Mouse (Mus musculus): ENCODE measurements around the gene Zfp113.
"Not testable (repeated sequence)": the region's sequence is repeated elsewhere in the genome, so short reads cannot be mapped to it uniquely, and the experiment has no call there.

Zfp113 gene

DNA sequence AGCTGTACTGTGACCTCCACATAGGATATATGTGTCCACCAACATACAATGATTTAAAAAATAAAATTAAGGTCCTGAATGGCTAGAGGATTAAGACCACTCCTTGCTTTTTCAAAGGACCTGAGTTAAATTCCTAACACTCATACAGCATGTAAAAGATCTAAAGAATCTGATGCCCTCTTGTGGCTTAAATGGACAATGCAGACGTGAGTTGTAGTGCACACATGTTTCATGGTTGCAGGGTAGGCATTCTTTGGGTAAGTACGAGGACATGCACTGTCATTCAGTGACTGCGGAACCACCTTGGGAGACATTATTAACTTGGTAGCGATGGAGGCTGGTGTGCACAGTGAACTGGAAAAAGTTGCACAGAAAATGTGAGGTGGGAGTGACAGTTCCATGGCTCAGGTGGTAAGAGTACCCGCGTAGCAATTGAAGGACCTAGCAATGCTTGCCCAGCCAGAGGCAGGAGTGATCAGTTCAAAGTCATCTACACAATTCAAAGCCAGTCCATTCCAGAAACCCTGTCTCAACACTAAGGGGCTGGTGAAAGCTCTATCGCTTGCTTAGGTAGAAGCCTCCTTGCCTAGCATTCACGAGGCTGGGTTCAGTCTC is 17.5 kb downstream of the Zfp113 start:
- peak; percentile 28 to 32 for DNase-seq (ENCODE audit: low spot score in 2 of 2)

DNA sequence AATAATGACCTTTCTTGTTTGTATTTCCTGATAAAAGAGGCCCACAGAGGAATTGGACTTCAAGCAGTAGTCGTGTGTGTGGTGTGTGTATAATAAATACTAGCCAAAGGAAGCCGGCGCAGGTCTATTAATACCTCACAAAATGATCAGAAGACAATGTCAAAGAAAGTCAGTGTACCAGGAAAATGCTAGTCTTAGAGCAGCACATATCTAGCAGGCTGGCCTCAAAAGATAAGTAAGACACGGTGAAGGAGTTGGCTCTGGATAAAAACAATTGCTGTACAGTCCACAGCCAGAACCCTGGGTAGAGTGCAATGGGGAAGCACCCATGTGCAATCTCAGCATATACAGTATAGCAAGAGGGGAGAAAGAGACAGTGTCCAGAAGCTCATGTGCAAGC is 18.3 kb downstream of the Zfp113 start:
- no peak for DNase-seq (ENCODE audit: low spot score in 2 of 2)

GRCm38 (mm10) chr5:138132425-138133064 is 23.0 kb downstream of the Zfp113 start:
- no peak for DNase-seq (ENCODE audit: low spot score in 2 of 2)

- no peak for DNase-seq (ENCODE audit: low spot score in 2 of 2)
These were observed 37.5 kb downstream of the Zfp113 start for GRCm38 (mm10) chr5:138118041-138118440.

- no peak for DNase-seq (ENCODE audit: low spot score in 2 of 2)
These were observed 38.1 kb downstream of the Zfp113 start for GRCm38 (mm10) chr5:138117199-138118015.

DNA sequence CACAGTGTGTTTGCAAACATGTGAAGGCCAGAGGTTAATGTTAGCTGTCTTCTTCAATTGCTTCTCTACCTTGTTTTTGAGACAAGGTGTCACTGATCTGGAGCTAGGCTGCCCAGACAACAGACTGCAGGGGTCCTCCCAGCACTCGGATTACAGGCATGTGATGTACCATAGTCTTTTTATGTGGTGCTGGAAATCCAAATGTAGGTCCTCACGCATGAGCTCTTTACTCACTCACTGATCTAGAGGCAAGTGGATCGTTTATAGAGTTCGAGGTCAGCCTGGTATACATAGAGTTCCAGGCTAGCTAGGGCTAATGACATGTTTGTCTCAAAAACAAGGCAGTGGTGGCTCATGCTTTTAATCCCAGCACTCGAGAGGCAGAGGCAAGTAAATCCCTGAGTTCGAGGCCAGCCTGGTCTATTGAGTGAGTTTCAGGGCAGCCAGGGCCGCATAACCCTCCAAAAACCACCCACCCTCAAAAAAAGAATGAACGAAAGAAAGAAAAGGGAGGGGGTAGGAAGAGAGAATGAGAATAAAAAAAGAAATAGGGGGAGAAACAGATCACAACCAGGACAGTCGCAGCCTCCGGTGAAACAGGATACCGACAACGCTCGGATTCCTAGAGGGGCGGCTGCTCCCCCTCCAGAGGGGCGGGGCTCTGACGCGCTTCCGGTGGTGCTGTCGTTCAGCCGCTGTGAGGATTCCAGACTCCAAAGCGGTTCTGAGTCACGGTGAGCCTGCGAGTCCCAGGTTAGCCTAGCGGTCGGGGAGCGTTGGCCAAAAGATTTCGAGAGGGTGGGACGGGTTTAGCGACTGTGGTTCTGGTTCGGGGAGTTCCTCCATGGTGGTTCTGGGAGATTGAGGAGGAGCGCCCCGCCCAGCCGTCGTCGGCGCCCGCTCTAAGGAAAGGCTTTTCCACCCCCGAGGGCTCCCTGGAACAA is 39.0 kb downstream of the Zfp113 start, which contains the start of gene Zscan21:
Gene Zscan21, plus strand, starts transcription at position 649 of the 944 bp plus-strand sequence.
- peak; percentile 86 to 92 for DNase-seq (ENCODE audit: low spot score in 2 of 2)

DNA sequence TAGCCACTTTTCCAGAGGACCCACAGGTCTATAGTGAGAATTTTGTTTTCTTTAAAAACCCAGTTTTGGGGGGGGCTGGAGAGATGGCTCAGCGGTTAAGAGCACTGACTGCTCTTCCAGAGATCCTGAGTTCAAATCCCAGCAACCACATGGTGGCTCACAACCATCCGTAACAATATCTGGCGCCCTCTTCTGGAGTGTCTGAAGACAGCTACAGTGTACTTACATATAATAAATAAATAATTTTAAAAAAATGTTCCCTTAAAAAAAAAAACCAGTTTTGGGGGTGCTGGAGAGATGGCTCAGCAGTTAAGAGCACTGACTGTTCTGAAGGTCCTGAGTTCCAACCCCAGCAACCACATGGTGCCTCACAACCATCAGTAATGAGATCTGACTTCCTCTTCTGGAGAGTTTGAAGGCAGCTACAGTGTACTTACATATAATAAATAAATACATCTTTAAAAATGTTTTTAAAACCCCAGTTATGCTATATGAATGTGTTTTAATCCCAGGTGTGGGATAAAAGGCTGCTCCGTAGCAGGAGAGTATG is 45.6 kb downstream of the Zfp113 start:
- DNase-seq (ENCODE audit: low spot score in 2 of 2) = not testable (repeated sequence)

GRCm38 (mm10) chr5:138107130-138107529 is 48.4 kb downstream of the Zfp113 start:
- no peak for DNase-seq (ENCODE audit: low spot score in 2 of 2)

- DNase-seq (ENCODE audit: low spot score in 2 of 2) = no peak
These were observed 50.6 kb downstream of the Zfp113 start for GRCm38 (mm10) chr5:138104976-138105375.

GRCm38 (mm10) chr5:138094474-138094873 is 61.1 kb downstream of the Zfp113 start:
- DNase-seq (ENCODE audit: low spot score in 2 of 2) = no peak

GRCm38 (mm10) chr5:138092771-138093170 is 62.8 kb downstream of the Zfp113 start:
- no peak for DNase-seq (ENCODE audit: low spot score in 2 of 2)

- no peak for DNase-seq (ENCODE audit: low spot score in 2 of 2)
These were observed 64.8 kb downstream of the Zfp113 start for GRCm38 (mm10) chr5:138090737-138091136.

- DNase-seq (ENCODE audit: low spot score in 2 of 2) = no peak
These were observed 65.3 kb downstream of the Zfp113 start for GRCm38 (mm10) chr5:138090271-138090670.

Measured in right cerebral cortex, adult 2 months (tissue).